Mouse (Mus musculus) 416B (cell line): ENCODE data around the gene Il25.

Experiments
- DNase-seq: peaks from one replicate; pipeline ENCODE4 v3.0.0; 2011; ENCODE audit warnings: low read depth

Gene Il25

DNA sequence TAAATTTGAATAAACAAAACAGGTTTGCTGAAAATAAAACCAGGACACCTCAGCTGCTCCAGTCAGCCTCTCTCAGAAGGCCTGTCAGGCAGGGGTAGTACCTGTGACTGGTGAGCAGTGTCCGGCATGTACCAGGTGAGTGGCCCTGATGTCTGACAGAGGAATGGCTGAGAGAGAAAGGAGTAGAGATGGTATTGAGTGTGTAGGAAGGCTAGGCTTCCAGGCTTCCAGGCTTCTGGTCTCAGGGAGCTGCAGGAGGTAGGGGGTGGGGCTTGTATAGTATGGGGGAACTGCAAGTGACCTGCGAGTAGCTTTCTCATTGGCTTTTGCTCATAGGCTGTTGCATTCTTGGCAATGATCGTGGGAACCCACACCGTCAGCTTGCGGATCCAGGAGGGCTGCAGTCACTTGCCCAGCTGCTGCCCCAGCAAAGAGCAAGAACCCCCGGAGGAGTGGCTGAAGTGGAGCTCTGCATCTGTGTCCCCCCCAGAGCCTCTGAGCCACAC is at the start of gene Il25:
TSS of gene Il25 (plus strand) at position 51 of the 506 bp plus-strand sequence.
- DNase-seq = no peak

DNA sequence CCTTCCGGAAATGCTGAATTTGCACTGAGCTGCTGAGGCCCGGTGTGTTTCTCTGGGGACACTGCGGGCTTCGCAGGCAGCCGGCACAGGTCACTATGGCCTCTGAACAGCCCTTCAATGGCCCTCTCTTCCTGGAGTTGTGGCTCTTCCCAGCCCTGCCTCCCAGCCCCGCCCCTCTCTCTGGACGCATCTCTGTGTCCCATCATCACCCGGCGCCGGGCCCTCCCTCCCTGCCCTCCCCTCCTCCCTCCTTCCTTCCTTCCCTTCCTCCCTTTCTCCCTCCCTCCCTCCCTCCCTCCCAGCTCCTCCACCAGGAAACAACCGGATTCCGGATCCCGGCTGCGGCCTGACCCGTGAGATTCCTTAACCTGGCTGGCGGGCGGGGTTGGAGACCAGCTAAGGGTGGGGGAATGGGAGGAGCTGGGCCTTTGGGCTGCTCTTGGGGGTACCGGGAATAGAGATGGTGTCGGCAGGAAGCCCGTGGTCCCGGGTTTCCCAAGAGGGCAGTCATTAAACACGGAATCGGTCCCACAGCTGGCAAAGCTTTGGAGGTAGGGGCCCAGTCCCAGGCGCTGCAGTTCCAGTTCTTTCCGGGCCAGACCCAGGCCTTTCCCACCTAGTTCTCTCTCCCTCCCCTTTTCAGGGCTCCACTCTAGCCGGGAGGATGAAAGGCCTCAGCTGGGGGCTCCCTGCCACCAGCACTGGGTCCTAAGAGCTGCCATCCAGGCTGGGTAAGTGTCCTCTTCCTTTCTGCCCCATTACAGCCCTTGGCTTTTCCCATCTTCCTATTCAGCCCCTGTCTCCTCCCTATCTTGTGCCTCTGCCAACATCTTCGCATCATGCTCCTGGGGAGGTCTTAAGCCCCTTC is 49.1 kb upstream of the Il25 start, which contains the start of the genes Bcl2l2 and Gm20521:
TSS of gene Bcl2l2 (plus strand) at position 224 of the 868 bp plus-strand sequence.
TSS of gene Gm20521 (plus strand) at position 288 of the 868 bp plus-strand sequence.
- peak; percentile 89 for DNase-seq

DNA sequence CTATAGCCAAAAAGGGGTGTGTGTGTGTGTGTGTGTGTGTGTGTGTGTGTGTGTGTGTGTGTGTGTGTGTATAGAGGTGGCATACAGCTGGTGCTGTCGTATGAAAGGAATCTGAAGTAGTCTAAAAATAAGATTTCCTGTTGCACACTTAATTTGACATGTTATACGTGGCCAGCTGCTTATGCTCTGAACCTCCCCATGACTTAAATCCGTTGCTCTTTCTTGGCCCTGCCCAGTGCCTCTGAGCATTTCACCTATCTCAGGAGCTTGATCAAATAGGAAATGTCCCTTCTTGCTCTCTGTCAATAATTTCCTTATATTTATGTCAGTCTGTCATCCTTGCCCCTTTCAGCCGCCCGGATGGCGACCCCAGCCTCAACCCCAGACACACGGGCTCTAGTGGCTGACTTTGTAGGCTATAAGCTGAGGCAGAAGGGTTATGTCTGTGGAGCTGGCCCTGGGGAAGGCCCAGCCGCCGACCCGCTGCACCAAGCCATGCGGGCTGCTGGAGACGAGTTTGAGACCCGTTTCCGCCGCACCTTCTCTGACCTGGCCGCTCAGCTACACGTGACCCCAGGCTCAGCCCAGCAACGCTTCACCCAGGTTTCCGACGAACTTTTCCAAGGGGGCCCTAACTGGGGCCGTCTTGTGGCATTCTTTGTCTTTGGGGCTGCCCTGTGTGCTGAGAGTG is 48.3 kb upstream of the Il25 start:
- DNase-seq = peak; percentile 10

DNA sequence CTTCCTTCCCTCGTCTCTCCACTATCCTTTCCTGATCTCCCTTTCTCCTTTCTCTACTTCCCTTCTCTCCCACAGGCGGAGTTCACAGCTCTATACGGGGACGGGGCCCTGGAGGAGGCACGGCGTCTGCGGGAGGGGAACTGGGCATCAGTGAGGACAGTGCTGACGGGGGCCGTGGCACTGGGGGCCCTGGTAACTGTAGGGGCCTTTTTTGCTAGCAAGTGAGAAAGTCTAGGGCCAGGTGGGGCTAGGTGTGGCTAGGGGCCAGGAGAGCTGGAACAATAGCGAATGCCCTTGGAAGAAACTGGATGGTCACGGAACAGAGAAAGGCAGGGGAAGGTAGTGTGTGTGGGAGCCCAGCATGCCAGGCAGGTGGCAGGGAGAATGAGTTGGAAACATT is 47.2 kb upstream of the Il25 start:
- no peak for DNase-seq

DNA sequence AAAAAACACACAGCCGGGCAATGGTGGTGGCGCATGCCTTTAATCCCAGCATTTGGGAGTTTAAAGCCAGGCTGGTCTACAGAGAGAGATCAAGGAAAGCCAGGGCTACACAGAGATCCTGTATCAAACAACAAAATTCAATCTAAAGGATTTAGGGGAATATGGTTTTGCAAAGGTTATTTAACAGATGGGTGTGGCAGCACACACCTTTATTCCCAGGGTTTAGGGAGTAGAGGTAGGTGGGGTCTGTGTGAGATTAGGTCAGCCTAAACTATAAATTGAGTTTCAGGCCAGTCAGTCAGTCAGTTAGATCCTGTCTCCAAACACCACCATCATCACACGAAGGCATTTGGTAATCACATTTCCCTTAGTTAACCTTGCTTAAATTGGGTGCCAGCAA is 40.3 kb upstream of the Il25 start, which contains the start of gene Pabpn1:
TSS of gene Pabpn1 (plus strand) at position 301 of the 400 bp plus-strand sequence.
- DNase-seq = no peak

DNA sequence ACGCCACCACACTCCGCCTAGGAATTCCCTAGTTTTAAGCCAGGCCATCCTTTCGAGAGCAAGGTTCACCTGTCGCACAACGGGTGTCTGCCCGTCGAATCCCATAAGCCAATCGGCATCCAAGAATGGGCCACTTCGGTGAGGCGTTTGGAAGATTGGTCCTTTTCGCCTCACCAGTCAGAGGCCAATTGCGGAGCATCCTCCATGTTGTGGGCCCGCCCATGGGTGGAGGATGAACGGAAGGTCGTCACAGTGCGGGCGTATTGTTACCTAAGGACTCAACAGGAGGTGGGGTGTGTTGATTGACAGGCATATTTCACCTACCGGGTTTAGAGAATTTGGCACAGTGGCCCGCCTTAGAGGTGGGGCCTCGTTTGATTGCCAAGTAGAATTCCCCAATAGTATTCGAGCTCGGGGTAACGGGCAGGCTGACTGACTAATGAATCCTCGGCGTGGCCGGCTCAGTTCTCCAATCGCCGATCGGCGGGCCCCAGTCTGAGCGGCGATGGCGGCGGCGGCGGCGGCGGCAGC is 38.8 kb upstream of the Il25 start:
- DNase-seq = peak; percentile 100

DNA sequence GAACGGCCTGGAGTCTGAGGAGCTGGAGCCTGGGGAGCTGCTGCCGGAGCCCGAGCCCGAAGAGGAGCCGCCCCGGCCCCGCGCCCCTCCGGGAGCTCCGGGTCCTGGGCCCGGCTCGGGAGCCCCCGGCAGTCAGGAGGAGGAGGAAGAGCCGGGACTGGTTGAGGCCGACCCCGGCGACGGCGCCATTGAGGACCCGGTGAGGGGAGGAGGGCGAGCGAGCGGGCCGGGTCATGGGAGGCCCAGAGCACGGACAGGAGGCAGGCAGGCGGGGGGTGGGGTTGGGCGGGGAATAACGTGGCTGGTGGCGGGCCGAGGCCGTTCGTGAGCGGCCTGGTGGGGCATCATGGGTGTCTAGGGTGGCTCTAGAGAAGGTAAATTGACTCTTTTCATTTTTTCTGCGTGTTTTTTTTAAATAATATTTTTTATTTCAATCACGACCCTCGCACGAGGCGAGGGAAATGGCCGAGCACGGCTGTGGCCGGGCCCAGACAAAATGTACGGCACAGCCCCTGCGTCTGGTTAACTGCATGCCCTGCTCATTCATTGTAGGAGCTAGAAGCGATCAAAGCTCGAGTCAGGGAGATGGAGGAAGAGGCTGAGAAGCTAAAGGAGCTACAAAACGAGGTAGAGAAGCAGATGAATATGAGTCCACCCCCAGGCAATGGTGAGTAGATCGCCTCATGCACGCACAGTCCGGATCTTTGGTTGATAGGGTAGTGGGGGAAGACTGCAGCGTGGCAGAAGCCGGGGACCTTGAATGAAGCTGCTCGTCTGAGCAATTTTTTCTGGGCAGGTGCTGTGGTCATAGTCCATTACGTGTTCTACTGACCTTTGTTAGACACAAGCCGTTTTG is 38.0 kb upstream of the Il25 start:
- peak; percentile 67 for DNase-seq

DNA sequence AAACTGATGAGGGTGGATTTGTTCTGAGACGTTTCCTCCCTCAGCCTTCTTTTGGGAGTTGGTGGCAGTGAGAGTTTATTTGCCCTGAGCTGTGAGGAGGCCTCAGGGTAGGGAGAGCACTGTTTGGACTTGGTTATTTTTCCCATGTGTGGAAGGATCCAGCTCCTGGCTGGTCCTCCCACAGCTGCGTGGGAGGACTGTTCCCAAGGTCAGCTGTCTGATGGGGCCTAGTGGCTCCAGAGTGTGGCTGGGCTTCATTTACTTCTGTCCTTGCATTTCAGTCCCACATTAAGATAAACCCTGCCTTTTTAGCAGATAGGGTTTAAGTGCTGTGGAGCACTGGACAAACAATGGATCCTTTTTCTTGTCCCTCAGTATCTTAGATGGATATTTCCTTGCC is 35.0 kb upstream of the Il25 start:
- DNase-seq = no peak

DNA sequence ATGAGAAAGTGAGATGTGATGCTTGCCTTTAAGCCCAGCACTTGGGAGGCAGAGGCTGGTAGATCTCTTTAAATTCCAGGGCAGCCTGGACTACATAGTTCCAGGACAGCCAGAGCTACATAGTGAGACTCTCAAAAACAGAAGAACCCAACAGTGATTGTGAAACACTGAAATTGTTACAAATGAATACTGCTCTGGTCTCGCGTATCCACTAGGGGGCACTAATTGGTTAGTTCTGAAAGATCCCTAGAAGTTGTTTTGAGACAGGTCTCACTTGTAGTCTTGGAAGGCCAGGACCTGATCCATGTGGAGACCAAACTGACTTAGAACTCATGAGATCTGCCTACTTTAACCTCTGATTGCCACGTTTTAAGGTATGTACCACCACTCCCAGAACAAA is 32.1 kb upstream of the Il25 start:
- DNase-seq = peak; percentile 88

DNA sequence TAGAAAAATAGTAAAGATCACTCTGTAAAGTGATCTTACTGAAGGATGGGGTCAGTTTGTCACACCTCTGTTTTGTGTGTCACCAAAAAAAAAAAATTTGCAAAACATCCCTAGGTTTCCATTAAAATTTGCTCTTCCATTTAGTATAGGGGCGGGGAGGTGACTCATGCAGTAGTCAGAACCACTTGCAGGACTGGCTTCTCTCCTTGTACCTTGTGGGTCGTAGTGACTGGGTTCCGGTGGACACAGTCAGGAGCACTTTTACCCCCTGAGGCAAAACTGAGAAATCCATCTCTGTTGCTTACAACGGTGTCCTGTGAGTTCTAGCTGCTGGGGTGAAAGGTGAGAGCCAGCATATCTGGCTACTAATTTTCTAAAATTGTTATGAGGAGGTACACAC is 28.9 kb upstream of the Il25 start:
- peak; percentile 65 for DNase-seq

DNA sequence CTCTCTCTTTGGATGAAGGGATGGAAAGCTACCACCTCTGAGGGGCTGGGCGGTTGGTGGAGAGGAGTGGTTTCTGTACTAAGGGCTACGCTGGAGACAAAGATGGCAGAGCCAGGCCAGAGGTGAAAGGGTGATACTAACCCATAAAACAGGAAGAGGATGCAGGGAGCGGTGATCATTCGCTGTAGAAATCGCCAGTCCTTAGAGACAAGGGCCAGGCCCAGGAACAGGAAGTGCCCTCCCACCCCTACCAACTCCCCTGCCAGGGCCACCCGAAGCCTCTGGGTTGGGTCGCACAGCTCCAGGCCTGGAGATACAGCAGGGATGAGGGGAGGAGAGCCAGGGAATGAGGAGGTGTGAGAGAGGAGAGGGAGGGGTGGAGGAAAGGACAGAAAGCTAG is 23.8 kb upstream of the Il25 start:
- no peak for DNase-seq

DNA sequence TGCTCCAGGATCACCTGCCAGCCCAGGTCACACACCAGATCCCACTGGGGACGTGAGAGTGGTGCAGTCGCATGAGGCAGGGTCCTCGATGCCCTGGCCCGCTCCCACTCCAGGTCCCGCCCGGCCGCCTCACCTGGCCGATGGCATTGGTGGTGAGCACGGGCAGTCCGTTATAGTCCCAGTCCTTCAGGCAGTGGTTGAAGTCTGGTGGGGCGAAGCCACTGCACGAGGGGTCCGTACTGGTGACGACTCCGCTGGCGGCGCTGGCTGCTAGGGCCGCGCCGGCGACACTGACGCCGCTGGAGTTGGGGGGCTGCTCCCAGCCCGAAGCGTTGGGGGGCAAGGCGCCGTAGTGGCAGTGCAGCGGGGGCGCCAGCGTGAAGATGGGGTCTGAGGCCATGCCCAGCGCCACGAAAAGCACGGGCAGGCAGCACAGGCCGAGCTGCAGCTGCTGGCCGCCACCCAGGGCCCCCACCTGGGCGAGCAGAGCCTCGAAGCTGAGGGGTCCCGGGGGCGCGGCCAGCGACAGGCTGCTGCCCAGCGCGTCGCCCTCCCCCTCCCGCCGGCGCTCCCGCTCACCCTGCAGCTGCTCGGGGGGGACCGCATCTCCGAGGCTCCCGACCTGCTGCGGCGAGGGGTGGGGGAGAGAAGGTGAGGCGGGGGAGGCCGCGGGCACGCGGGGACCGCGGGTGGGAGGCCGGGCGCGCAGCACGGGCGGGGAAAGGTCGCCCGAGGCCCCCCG is 20.2 kb upstream of the Il25 start:
- no peak for DNase-seq

DNA sequence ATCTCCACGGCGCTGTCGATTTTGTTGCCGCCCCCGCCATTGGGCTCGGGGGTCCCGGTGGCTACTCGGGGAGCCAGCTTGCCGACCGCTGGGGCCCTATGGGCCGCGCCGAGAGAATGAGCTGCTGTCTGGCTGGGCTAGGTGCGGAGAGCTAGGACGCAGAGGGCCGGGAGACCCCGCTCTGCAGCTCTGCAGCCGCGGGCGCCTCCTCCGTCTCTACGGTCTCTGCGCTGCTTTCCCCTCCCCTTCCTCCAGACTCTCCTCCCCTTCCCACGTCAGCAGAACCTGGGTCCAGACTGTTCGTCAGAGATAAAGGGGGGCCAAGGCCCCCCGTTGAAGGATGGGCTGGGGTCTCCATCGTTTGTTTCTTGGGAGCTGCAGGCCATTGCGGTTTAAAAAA is 19.6 kb upstream of the Il25 start, which contains the start of gene Slc22a17:
TSS of gene Slc22a17 (minus strand) at position 247 of the 400 bp plus-strand sequence.
- no peak for DNase-seq

DNA sequence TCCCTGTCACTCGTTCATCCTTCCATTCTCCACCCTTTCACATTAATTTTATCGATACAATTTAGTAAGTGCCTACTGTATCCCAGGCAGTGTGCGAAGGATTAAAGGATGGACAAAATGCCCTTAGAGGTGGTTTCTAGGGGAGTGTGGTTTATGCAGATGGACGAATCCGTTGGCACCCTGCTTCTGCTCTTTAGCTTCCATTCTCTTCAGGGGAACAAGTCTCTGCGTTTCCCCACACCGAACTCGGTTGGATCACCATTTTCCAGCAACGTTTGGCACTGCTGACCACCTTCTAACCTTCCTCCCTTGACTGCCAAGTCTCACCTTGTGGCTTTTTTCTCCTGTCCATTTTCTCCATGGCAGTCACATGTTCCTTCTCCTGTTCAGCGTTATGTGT is 19.2 kb upstream of the Il25 start:
- DNase-seq = no peak

DNA sequence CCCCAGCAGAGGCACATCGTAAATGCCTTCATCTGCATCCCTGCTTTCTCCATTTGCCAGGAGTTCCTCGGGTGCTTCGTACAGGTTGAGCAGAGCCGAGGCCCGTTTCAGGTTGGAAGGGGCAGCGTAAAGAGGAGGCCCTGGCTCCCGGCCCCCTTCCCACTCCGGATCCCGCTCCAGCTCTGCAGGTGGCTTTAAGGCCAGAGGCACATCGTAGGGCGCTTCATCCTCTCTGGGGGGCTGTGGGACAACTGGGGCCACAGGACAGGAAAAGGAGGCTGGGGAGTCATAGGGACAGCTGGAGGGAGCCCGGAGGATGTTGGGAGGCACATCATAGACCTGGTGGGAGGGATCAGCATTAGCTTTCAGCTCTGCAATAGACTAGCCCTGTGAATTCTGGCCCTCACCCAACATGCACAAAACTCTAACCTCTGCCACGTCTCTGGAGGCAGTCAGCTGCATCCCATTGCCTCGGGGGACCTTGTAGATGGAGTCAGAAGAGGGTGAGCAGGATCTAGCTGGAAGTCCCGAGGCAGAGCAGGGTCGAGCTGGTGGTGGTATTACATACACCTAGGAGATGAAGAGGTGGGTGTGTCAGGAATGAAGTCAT is 12.3 kb upstream of the Il25 start:
- no peak for DNase-seq

DNA sequence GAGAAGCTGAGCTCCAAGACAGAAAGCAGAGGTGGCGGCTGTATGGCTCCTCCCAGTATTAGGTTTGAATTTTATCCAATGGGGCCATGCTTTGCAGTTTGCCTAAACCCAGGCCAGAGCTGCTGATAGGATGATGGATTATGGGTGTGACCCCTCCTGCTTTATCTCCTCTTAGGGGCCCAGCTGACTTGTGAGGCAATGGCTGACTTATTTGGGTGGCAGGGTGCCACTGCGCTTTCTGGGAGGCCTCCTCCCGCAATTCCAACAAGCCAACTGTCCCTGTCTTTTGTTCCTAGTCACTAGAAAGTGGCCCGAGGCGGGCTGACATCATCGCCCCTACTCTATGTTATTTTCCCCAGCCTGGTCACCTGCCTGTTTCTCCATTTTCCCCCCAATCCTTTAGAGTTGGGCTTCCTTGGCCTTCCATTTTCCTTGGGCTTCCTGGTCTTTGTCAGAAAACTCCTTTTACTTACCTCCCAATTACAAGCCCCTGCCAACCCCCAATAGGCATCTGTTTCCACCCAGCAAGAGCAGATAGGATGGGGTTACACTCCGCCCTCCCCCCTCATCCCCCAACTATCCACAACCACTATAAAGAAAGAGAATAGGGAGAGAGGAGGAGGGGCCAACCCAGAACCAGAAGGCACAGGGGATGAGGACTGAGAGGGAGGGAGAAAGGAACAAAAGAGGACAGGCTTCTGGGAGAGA is 7.7 kb upstream of the Il25 start:
- DNase-seq = no peak

DNA sequence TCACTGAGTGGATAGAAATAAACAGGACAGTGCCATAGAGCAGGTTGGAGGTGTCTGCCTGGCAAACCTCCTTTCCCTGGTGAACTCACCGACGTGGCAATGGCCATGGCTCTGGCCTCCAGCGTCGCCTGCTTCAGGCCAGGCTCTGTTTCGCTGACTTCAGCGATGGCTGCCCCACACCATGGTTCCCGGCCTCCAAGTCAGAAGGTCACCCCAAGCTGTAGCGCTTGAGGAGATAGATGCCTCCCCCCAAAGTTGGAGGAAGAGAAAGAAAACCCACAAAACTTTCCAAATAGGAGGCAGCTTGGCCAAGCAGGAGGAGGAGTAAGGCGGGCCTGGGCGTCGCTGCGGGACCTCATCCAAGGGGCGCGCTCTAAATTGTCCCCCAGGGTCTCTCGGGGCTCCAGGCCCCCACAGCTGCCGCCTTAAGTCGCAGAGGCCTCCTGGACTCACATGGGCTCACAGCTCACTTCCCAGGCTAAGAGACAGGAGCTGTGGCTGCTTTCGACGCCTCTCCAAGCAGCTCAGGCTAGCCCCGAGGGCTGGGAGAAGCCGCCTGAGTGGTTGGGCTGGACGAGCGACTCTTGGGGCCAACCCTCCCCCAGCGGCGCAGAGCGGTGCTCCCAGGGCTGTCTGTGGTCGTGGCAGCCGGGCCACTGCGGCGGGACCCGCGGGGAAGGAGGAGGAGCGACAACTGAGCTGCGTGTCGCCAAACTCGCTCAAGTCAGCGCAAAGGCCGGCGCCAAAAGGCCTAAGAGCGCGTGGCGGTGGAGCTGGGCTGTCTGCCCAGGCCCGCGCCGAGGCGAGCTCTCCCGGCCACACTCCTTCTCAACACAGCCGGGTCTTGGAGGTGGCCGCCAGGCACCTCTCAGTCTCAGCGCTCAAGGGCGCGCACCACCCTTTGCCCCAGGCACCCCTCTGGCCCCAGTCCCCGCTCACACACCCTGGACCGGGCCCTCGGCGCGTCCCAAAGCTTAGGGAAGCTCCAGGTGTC is 6.8 kb upstream of the Il25 start, which contains the start of gene Efs:
TSS of gene Efs (minus strand) at position 778 of the 994 bp plus-strand sequence.
- no peak for DNase-seq

DNA sequence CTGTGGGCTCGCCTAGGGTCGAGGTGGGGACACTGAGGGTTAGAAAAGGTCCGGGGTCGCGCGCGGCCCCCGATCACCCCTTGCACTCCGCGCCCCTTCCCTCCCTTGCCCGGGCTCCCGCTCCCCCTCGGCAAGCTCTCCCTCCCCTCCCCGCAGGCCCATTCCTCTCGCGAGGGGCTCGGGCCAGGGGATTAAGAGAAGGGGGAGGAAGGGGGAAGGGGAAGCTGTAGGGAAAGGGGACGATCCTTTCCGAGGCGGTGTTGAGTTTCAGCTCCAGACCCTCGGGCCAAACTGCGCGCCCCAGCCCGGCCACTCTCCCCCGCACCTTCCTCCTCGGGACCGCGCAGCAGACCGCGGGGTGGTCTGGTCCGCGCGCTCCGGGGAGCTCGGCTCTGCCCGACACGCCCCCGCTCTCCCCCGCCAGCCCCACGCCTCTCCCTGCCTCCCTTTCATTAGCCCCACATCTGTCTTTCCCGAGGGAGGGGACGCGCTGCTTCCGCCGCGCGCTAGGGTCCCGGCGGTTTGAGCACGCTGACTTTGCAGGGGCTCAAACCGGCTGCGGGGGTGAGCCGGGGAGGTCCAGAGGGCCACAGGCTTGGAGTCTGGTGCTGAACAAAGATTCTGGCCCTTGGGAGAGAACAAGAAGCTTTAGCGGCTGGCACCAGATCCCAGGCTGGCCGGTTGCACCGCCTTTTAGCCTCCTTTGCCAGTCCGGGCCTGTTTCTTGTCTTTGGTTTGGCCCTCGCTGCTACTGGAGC is 5.9 kb upstream of the Il25 start:
- DNase-seq = no peak
